Mouse (Mus musculus) 416B (cell line): Measurements from ENCODE around the gene Pold2.

Source experiments
- DNase-seq: peaks from one replicate; pipeline ENCODE4 v3.0.0; 2011; ENCODE audit warnings: low read depth

The Pold2 gene

DNA sequence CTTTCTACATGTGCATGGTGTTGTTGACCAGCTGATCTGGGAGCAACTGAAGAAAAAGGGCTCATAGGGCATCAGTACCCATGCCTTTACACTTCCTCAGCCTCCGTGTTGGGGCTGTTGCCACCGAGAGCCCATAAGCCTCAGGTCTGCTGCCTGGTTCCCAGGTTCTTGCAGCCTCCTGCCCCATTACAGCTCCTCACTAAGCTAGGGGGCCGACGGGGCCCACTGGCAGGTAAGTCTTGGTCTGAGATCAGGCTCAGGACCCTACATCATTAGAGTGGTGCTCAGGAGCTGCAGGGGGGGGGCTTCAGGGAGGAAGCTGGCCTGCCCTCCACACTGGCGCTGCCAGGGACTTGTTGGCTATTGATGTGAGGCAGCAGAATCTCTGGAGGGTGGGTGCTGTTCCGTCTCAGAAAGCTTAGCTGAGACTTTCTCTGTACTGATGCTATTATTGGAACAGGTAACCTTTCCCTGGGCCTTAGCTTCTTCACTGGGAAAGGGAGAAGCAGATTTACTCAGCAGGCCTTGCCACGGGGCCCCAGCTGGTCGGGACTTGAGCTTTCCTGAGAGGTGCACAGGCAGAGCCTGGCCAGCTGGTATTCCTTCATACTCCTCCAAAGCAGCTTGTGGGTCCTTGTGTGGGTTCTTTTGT is 21.5 kb downstream of the Pold2 start:
- no peak for DNase-seq

DNA sequence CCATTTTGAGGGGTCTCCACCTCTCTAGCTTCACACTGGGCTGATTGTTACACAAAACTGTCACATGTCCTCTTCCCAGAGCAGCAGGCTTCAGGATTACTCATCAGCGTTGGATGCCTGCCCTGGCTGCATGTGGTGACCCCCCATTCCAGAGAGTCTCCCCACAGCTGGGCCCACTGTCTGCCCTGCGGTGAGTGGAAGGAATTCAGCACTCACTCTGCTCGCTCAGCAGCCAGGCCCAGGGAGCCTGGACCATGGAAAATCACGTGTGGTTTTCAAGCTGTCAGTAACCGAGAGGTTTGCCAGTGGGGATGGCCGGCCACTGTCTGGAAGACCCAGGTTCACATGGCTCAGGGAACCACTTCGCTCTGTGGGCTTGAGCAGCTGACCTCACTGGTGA is 22.2 kb downstream of the Pold2 start:
- DNase-seq = no peak

DNA sequence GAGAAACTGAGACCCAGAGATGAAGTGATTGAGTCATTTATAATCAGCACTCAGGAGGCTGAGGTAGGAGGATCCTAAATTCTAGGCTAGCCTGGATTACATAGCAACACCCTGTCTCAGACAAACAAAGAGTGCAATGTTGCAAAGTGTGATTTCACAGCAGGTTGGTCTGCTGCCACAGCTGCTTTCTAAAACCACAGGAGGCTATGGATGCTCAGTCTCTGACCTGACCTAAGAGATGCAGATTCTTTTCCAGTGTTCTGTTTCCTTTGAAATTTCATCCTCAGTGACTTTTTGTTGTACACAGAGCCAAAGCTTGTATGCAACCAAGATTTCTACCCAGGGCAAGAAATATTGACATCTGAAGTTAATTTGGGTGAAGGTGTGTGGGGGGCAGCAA is 22.6 kb downstream of the Pold2 start:
- DNase-seq = no peak

DNA sequence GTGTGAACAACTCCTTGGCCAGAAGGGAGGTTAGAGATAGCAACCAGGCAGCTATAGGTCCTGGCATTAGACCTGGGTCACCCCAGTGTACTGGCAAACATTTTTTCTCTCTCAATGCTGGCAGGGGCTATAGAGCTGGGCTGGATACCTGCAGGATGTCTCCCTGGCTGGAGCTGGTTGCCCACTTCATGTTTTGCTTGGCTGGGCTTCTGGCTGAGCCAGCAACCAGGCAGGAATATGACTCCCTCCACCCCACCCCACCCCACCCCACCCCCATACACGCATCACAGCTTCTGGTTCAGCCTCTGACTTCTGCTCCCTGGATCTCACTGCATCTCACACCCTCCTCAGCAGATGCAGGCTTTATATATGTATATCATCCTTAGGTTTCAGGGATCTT is 25.8 kb downstream of the Pold2 start:
- DNase-seq = no peak

GRCm38 (mm10) chr11:5851021-5851736 is 26.9 kb downstream of the Pold2 start:
- no peak for DNase-seq

- no peak for DNase-seq
These were observed 27.6 kb downstream of the Pold2 start for GRCm38 (mm10) chr11:5850452-5850851.

- peak; percentile 65 for DNase-seq
These were observed 28.8 kb downstream of the Pold2 start for GRCm38 (mm10) chr11:5849316-5849715.

GRCm38 (mm10) chr11:5848741-5849140 is 29.4 kb downstream of the Pold2 start:
- no peak for DNase-seq

DNA sequence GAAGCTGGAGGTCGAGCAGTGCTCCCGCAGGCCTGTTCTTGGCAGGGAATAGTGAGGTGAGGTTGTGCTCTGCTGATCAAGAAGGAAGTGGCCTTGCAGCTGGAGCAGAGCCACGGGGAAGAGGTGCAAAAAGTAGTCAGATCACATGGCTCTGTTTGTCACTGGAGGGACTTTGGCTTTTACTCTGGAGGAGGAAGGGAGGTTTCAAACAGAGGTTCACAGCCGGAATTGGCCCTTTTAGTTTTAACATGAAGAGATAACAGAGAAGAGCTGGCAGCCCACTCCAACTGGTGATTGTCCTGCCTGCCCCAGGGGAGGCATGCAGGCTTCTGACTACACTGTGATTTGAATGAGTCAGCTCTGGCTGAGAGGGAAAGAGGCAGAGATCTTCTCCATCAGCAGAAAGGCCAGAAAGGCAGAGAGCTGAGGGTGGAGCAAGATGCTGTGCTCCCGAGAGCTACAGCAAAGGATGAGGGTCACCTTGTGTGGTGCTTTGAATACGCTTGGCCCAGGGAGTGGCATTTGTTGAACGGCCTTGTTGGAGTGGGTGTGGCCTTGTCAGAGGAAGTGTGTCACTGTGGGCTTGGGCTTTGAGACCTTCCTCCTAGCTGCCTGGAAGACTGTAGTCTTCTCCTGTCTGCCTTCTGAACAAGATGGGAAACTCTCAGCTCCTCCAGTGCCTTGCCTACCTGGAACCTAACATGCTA is 31.3 kb downstream of the Pold2 start:
- no peak for DNase-seq

DNA sequence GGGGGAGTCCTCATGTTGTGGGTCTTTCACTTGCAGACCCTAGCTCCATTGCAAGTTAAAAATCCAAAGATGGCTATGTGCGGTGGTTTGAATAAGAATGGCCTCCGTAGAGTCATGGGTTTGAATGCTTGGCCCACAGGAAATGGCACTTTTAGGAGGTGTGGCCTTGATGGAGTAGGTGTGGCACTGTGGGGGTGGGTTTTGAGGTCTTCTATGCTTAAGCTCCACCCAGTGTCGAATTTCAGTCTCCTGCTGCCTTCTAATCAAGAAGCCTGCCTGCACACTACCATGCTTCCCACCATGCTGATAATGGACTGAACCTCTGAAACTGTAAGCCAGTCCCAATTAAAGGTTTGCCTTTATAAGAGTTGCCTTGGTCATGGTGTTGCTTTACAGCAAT is 35.0 kb downstream of the Pold2 start:
- DNase-seq = no peak

DNA sequence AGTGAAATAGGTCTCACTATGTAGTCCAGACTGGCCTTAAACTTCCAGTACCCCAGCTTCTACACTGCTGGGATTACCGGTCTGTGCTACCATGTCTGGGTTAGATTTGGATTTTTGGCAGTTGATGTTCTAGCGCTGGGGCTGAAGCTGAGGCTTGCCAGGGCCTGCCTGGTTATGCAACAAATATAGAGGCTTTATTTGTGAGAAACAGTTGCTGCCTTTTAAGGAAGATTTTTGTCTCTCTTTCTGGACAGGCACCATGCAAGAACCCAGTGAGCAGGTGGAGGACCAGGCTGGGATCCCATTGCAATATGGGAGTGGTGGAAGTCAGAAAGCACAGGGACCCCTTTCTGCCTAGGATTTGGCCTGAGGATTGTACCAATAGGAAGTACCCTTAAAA is 36.3 kb downstream of the Pold2 start:
- no peak for DNase-seq

DNA sequence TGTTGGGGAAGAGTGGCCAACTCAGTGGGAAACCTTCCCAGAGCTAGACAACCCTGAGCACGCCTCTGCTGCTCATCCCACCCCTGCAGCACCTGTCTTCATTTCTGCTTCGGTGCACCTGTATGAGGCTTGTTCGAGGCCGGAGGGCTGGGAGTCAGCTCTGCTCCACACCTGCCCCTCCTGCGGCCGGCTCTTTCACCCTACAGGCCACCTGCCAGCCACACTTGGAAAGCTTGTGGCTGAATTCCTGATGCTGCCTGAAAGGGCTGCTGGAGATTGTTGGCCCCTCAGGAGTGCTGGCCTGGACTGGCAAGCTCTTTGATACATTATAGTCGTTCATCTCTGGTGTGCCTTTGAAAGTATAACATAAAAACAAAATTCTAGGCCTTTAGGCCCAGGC is 37.7 kb downstream of the Pold2 start:
- DNase-seq = no peak

DNA sequence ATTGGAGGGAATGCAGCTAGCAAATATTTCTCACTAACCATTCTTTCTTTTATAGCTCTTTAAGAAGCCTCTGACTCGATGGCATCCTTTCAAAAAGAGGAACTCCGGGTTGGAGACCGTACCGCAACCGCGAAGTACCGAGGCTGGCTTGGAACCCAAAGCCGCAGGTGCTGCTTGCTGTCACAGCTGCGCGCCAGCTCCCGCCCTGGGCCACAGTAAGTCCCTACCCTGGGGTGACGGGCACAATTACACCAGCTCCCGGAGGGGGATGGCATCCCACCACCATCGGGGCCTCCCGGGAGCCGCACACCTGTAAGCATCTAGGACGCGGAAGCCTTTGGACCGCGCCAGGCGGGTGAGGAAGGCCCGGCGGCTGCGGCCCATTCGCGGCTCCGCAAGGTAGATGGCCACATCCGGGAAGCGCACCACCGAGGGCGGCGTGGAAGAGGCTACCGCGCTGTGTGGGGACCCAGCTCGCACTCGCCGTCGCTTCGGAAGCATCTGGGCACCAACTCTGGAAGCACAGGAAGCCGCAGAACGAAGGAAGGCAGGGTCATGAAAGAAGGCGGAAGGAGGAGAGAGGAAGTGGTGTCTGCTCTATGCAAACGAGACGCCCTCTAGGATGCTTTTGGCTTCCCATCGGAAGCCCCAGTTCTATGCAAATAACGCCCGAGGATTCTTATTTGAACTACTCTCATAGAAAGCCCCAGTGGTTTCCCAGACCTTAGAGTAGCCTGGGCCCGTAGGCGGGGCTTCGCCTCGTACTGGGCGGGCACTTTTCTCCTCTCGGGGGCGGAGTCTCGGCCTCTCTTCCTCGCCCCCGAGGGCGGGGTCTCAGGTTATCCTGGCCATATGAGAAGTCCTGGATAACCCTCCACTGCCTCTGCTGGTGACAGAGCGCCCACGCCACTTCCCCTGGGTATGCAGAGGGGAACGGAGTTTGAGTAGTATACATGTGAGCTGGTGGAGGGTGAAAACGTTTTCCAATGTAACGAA is 40.5 kb downstream of the Pold2 start, which contains the start of gene Polm:
Polm (minus strand) TSS at position 766 of the 996 bp plus-strand sequence.
- DNase-seq = peak; percentile 95

DNA sequence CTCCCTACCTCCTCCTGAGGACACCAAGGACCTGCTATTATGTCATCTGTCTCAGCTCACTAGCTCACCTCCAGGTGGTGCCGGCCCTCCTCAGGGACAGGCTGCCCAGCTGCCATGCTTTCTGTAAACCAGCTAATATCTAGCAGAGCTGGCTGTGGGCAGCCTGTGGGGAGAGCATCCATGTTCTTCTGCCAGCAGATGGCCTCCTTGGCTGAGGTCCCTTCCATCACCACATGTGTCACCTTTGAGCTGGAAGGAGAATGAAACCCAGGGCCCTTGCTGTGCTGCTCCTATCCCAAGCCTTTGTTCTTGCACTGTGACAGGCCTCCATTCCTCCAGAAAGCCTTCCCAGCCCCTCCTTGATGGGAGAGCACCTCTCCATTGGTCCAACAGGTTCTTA is 42.0 kb downstream of the Pold2 start:
- peak; percentile 61 for DNase-seq

DNA sequence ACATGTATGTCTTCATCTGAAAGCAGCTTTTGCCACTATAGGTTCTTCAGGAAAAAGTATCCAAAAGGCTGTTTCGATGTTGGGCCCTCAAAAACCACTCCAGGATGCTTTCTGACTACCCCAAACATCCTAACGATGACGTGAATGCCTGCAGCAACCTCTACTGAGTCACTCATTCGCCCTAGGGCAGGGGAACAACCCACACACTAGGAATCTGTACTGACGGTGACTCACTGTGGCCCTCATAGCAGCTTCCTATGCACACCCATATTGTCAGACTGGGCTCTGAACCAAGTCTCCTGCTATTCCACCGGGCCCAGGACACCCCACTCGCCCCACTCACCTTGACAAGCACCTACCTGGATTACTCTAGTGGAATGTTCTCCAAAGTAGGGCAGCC is 43.0 kb downstream of the Pold2 start:
- peak; percentile 85 for DNase-seq

DNA sequence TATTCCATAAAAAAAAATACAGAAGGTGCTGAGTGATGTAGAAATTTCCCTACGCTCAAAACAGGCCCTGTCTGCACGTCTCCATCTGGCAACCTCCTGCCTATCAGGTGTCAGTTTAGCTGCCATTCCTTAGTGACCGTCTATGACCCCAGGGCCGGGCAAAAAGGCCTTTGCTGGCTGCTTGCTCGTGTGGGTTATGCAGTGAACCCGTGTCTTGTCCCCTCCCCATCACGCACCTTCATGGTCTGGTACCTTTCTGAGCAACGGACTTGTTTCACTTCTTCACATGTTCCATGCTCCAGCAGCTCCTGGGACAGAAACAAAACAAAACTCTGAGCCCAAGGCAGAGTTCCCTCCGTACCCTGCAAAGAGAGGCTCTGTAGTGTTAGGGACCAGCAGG is 43.6 kb downstream of the Pold2 start:
- DNase-seq = no peak

GRCm38 (mm10) chr11:5829327-5829726 is 48.8 kb downstream of the Pold2 start:
- DNase-seq = no peak

- DNase-seq = no peak
These were observed 49.4 kb downstream of the Pold2 start for GRCm38 (mm10) chr11:5828509-5829191.

GRCm38 (mm10) chr11:5827931-5828330 is 50.2 kb downstream of the Pold2 start:
- no peak for DNase-seq

GRCm38 (mm10) chr11:5825432-5825831 is 52.7 kb downstream of the Pold2 start:
- DNase-seq = no peak
